Mouse (Mus musculus): ENCODE data around the gene Olfr365.

Gene Olfr365

GRCm38 (mm10) chr2:37187898-37188297 lies at the start of gene Olfr365:
Gene Olfr365 (plus strand): TSS chr2:37188198.
- DNase-seq, result no peak

- DNase-seq, result no peak
Measured at GRCm38 (mm10) chr2:37139022-37139421, 49.0 kb upstream of the Olfr365 start, which contains the start of gene Olfr364-ps1. Gene Olfr364-ps1 (plus strand): TSS chr2:37139322.

GRCm38 (mm10) chr2:37211274-37211673 lies 23.3 kb downstream of the Olfr365 start, which contains the start of gene Olfr366:
Gene Olfr366 (plus strand): TSS chr2:37211574.
- no peak for DNase-seq
